Mouse (Mus musculus) liver, postnatal 0 days (tissue): ENCODE data around the gene Cul9.

Experiments used
- CTCF ChIP-seq: sonication (generic); IDR thresholded peaks from 2 replicates; pipeline ENCODE4 v1.5.1; 2016; ENCODE audit warnings: antibody characterized with exemption, low read depth
- EP300 ChIP-seq: IDR thresholded peaks from 2 replicates; pipeline ENCODE4 v1.6.1; 2016; ENCODE audit warnings: antibody characterized with exemption, low read depth, mild to moderate bottlenecking

DNA sequence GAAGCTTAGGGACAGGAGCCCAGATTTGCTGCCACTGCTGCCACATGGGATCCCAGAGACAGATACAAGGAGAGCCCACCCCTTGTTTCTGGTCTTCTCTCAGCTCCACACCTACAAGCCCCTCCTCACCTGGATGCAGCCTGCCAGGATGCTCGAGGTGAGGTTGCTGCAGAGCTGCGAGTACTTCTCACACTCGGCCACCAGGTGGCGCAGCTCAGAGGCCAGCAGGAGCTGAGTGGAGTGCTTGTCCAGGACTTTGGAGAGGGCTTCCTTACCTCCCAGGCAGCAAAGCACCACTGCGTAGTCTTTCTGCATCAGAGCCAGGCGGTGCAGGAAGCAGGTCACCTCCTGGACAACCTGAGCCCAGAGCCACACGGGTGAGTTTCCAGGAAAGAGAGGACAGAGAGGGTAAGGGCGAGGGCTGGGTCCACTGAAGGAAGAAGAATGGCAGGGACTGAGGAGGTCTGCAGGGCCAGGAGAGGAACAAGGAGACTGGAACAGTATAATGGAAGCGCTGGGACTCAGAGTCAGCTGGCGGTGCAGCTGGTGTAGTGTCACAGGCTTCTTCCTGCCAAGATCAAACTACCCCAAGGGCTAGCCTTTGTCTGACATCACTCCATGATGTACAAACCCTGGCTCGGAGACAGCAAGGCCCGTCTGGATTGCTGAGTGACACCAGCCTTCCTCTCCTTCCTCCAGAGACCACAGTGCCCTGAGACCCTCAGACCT, 20.4 kb downstream of the Cul9 start:
- TF ChIP-seq CTCF = peak; percentile 97
- no peak for TF ChIP-seq EP300
